ENCODE assay signal across 11 mouse cellular contexts in genomic region chr5:117109522-117109921, GRCm38 (mm10). TPM values are rescaled to one million over a fixed set of nuclear protein-coding genes. Genes with fewer than 3 reads are reported as not detected.
A peak's percentile ranks its signal among the peaks of the same experiment; 100 is the strongest.
DNase-seq lines count a peak whose midpoint lies in the region; ATAC-seq and TF ChIP-seq lines count a peak whose summit lies in the region.
"Had no signal": no experiment of that assay in that cellular context is flagged by ENCODE, and none has a peak within 500 bp of the region (broad histone marks: within the 10 kb centered on the region; RNA-seq: fewer than 3 reads in every experiment).

No protein-coding gene starts in this region.

- intact Hi-C loops in left cerebral cortex, adult 2 months (cut with DNase I), result no loop called here

- H3K4me2 ChIP-seq in hindbrain, embryonic 16.5 days (ENCODE audit: low read length), result no peak overlapping the region

- H3K4me3 ChIP-seq in left cerebral cortex, adult 2 months, result no peak overlapping the region
- no peak overlapping the region for H3K4me3 ChIP-seq in embryonic fibroblast, embryonic 13.5 days (ENCODE audit: insufficient read depth, low read length)
- H3K4me3 ChIP-seq in hindbrain, embryonic 16.5 days (ENCODE audit: low read length), result no peak overlapping the region

- H3K27ac ChIP-seq in left cerebral cortex, adult 2 months, result no peak overlapping the region
- no peak overlapping the region for H3K27ac ChIP-seq in embryonic fibroblast, embryonic 13.5 days (ENCODE audit: insufficient read depth, low read length)
- H3K27ac ChIP-seq in hindbrain, embryonic 16.5 days (ENCODE audit: low read depth, low read length), result no peak overlapping the region

- no peak overlapping the region for H3K9ac ChIP-seq in hindbrain, embryonic 16.5 days (ENCODE audit: low read depth, low read length)

- no peak for ATAC-seq in hindbrain, embryonic 16.5 days
- ATAC-seq: forebrain, embryonic 16.5 days; intestine, embryonic 16.5 days had no signal

- H3K27me3 ChIP-seq in hindbrain, embryonic 16.5 days (replicated peaks; ENCODE audit: control insufficient read depth, insufficient read depth, low read length), result no peaks in the 10 kb centered on the region

- peak; percentile 53 for DNase-seq in adrenal gland, postnatal 14 days
- no peak for DNase-seq in adrenal gland, adult 8-10 months
- peak in 1 of 2 experiments; percentile 28 for DNase-seq in left cerebral cortex, adult 2 months (ENCODE audit: extremely low spot score in 1 of 2, low spot score in 2 of 2)
- DNase-seq in left cerebral cortex, adult 11 months (ENCODE audit: low spot score), result no peak
- peak; percentile 48 for DNase-seq in A20 (ENCODE audit: low read depth, low spot score)
- DNase-seq in neural tube, embryonic 10.5 days (ENCODE audit: extremely low spot score, low spot score), result no peak
- DNase-seq: embryo, embryonic 11 days had no signal

- 93% methylated on average over 8 of the region's 8 CpGs for WGBS in hindbrain, embryonic 16.5 days

- no peaks in the 10 kb centered on the region for H3K9me3 ChIP-seq in hindbrain, embryonic 16.5 days (ENCODE audit: control insufficient read depth, low read length)

- TF ChIP-seq CTCF in left cerebral cortex, adult 2 months (IDR thresholded peaks at IDR 0.05), result peak; percentile 51
- peak; percentile 41; the same call in 1 of the 2 replicates for TF ChIP-seq CTCF in embryonic fibroblast, embryonic 13.5 days (IDR thresholded peaks at IDR 0.05; ENCODE audit: borderline replicate concordance, insufficient read depth, low read length)

- peaks cover 36% of the 10 kb centered on the region for H3K36me3 ChIP-seq in hindbrain, embryonic 16.5 days (ENCODE audit: control insufficient read depth, insufficient read depth, low read length)

- peaks cover 3% of the 10 kb centered on the region; the same call in 1 of the 2 replicates for H3K4me1 ChIP-seq in embryonic fibroblast, embryonic 13.5 days (ENCODE audit: control insufficient read depth, insufficient read depth, low read length)
- peaks cover 7% of the 10 kb centered on the region for H3K4me1 ChIP-seq in hindbrain, embryonic 16.5 days (ENCODE audit: control insufficient read depth, insufficient read depth, low read depth, low read length)

- TF ChIP-seq POLR2A in embryonic fibroblast, embryonic 13.5 days (IDR thresholded peaks at IDR 0.05; ENCODE audit: low read depth, low read length), result no peak

RNA-seq across cellular contexts. Expression of gene Suds3, which starts 6.4 kb away (rescaled TPM):
- total RNA-seq in adrenal gland, postnatal 14 days (2021), result 88.4 and 109 TPM in 2 replicates
- 100 to 1,000 TPM; 108 to 130 (median 123) TPM for total RNA-seq in adrenal gland, adult 8-10 months (2022)
- 100 to 1,000 TPM; 117 to 141 TPM for total RNA-seq in left cerebral cortex, adult 2 months (2021)
- 55.7 and 72.1 TPM in 2 replicates for polyA plus RNA-seq in embryonic fibroblast, embryonic 13.5 days (2011; ENCODE audit: insufficient read length, low read depth, missing spikeins)
- 70.0 and 76.7 TPM in 2 replicates for polyA plus RNA-seq in hindbrain, embryonic 16.5 days (2015; fragmentation: Nextera tagmentation; extraction: Ambion mirVana)

RNA-seq across cellular contexts. Expression of gene Taok3, which starts 10.4 kb away (rescaled TPM):
- total RNA-seq in adrenal gland, postnatal 14 days (2021), result 29.8 and 35.4 TPM in 2 replicates
- 10 to 100 TPM; 36.8 to 59.1 (median 47.9) TPM for total RNA-seq in adrenal gland, adult 8-10 months (2022)
- 10 to 100 TPM; 52.5 to 54.7 TPM for total RNA-seq in left cerebral cortex, adult 2 months (2021)
- polyA plus RNA-seq in embryonic fibroblast, embryonic 13.5 days (2011; ENCODE audit: insufficient read length, low read depth, missing spikeins), result 25.1 and 33.9 TPM in 2 replicates
- polyA plus RNA-seq in hindbrain, embryonic 16.5 days (2015; fragmentation: Nextera tagmentation; extraction: Ambion mirVana), result 61.7 and 63.3 TPM in 2 replicates

Comparison
In these comparisons a context has a peak if more than half of its experiments do, and no peak if none do; other contexts are left out.
1. DNase-seq: peak in adrenal gland, postnatal 14 days (single experiment) and A20 (single experiment); none in adrenal gland, adult 8-10 months (single experiment), left cerebral cortex, adult 11 months (single experiment) and neural tube, embryonic 10.5 days (single experiment).